8 mouse cellular contexts compared by ENCODE assay signal in genomic region chr1:92212003-92212750, GRCm38 (mm10). TPM values are rescaled to one million over a fixed set of nuclear protein-coding genes. Genes with fewer than 3 reads are reported as not detected.
DNase-seq lines count a peak whose midpoint lies in the region; ATAC-seq lines count a peak whose summit lies in the region.

No protein-coding gene starts in this region.

- H3K4me3 ChIP-seq in kidney, embryonic 14.5 days (ENCODE audit: low read length), result no peak overlapping the region
- H3K4me3 ChIP-seq in heart, embryonic 11.5 days (ENCODE audit: low read depth, low read length), result no peak overlapping the region
- H3K4me3 ChIP-seq in midbrain, embryonic 10.5 days, result no peak overlapping the region

- no peak overlapping the region for H3K9ac ChIP-seq in kidney, embryonic 14.5 days (ENCODE audit: low read depth, low read length)
- H3K9ac ChIP-seq in heart, embryonic 11.5 days (ENCODE audit: low read depth, low read length), result 0 out of 2 replicates have a peak overlapping the region, but pooled peaks have one; percentile 8

- WGBS in kidney, embryonic 14.5 days, result 28% methylated on average over 13 of the region's 13 CpGs
- WGBS in heart, embryonic 11.5 days (ENCODE audit: insufficient replicate concordance), result 29% methylated on average over 13 of the region's 13 CpGs
- WGBS in midbrain, embryonic 10.5 days, result 39% methylated on average over 13 of the region's 13 CpGs

- H3K4me2 ChIP-seq in kidney, embryonic 14.5 days (replicated peaks; ENCODE audit: low read depth, low read length), result no peak overlapping the region
- no peak overlapping the region for H3K4me2 ChIP-seq in heart, embryonic 11.5 days

- no peak for DNase-seq in kidney, postnatal 14 days
- DNase-seq in brain, adult 2 months (ENCODE audit: low read depth, low spot score), result peak; percentile 57
- peak; percentile 31 for DNase-seq in midbrain, embryonic 10.5 days (ENCODE audit: low spot score)
- no peak for DNase-seq in spleen, postnatal 4 days (ENCODE audit: low spot score in 2 of 2)
- DNase-seq in layer of hippocampus, adult 8-10 months (ENCODE audit: low spot score in 2 of 2), result no peak
- no peak for DNase-seq in spleen, postnatal 14 days (ENCODE audit: low spot score in 2 of 2)

- H3K27me3 ChIP-seq in kidney, embryonic 14.5 days (ENCODE audit: control insufficient read depth, insufficient read depth, low read length), result no peaks in the 10 kb centered on the region; the same call in 1 of the 2 replicates
- H3K27me3 ChIP-seq in heart, embryonic 11.5 days (ENCODE audit: control insufficient read depth, insufficient read depth, low read length), result no peaks in the 10 kb centered on the region
- H3K27me3 ChIP-seq in midbrain, embryonic 10.5 days (ENCODE audit: low read depth, poor library complexity, severe bottlenecking), result peaks cover 3% of the 10 kb centered on the region; the same call in 1 of the 2 replicates

- peaks cover 10% of the 10 kb centered on the region for H3K4me1 ChIP-seq in kidney, embryonic 14.5 days (ENCODE audit: control insufficient read depth, insufficient read depth, low read length)
- H3K4me1 ChIP-seq in heart, embryonic 11.5 days (ENCODE audit: control insufficient read depth, insufficient read depth, low read length), result peaks cover 17% of the 10 kb centered on the region
- H3K4me1 ChIP-seq in midbrain, embryonic 10.5 days, result peaks cover 37% of the 10 kb centered on the region

- peak overlapping the region; percentile 43; the same call in 1 of the 2 replicates for H3K27ac ChIP-seq in kidney, embryonic 14.5 days (ENCODE audit: low read depth, low read length)
- no peak overlapping the region for H3K27ac ChIP-seq in heart, embryonic 11.5 days (ENCODE audit: low read depth, low read length)
- H3K27ac ChIP-seq in midbrain, embryonic 10.5 days (replicated peaks), result peak overlapping the region; percentile 70

- H3K36me3 ChIP-seq in kidney, embryonic 14.5 days (ENCODE audit: control insufficient read depth, insufficient read depth, low read length), result no peaks in the 10 kb centered on the region
- H3K36me3 ChIP-seq in heart, embryonic 11.5 days (ENCODE audit: control insufficient read depth, insufficient read depth, low read length), result no peaks in the 10 kb centered on the region
- no peaks in the 10 kb centered on the region for H3K36me3 ChIP-seq in midbrain, embryonic 10.5 days

- ATAC-seq in kidney, embryonic 14.5 days (ENCODE audit: low FRiP score, low TSS enrichment), result peak; percentile 58
- 0 out of 2 replicates have a peak, but pooled peaks have one; percentile 49 for ATAC-seq in heart, embryonic 11.5 days (replicated peaks; ENCODE audit: insufficient number of reproducible peaks, low FRiP score, low TSS enrichment)

- H3K9me3 ChIP-seq in kidney, embryonic 14.5 days (ENCODE audit: control insufficient read depth, low read length), result no peaks in the 10 kb centered on the region
- H3K9me3 ChIP-seq in heart, embryonic 11.5 days (replicated peaks; ENCODE audit: control insufficient read depth, low read length), result no peaks in the 10 kb centered on the region
- no peaks in the 10 kb centered on the region for H3K9me3 ChIP-seq in midbrain, embryonic 10.5 days (replicated peaks)

RNA-seq across cellular contexts. Expression of gene Hdac4, which starts 16.7 kb away (rescaled TPM):
- polyA plus RNA-seq in kidney, embryonic 14.5 days (2014; fragmentation: Nextera tagmentation; extraction: Ambion mirVana), result 20.6 and 22.0 TPM in 2 replicates
- polyA plus RNA-seq in heart, embryonic 11.5 days (2014; fragmentation: Nextera tagmentation; extraction: Ambion mirVana), result 11.4 and 12.5 TPM in 2 replicates
- polyA plus RNA-seq in midbrain, embryonic 10.5 days (2016; fragmentation: Nextera tagmentation; extraction: Ambion mirVana), result 20.1 and 22.3 TPM in 2 replicates
- 100 to 1,000 TPM in 2 of 4 experiments, 10 to 100 TPM in 2; 79.8 to 118 (median 98.2) TPM for total RNA-seq in layer of hippocampus, adult 8-10 months (2022)

Comparison
In these comparisons a context has a peak if more than half of its experiments do, and no peak if none do; other contexts are left out.
1. DNase-seq: peak in brain, adult 2 months (single experiment) and midbrain, embryonic 10.5 days (single experiment); none in kidney, postnatal 14 days (single experiment), spleen, postnatal 4 days (0 of 2), layer of hippocampus, adult 8-10 months (0 of 2) and spleen, postnatal 14 days (0 of 2).